Mouse (Mus musculus): ENCODE data around the gene Amn1. TPM values are rescaled to one million over a fixed set of nuclear protein-coding genes. Genes with fewer than 3 reads are reported as not detected.
"Not testable (repeated sequence)": the region's sequence is repeated elsewhere in the genome, so short reads cannot be mapped to it uniquely, and the experiment has no call there.

The Amn1 gene
- polyA plus RNA-seq, 1 experiment: 11.3 TPM

DNA sequence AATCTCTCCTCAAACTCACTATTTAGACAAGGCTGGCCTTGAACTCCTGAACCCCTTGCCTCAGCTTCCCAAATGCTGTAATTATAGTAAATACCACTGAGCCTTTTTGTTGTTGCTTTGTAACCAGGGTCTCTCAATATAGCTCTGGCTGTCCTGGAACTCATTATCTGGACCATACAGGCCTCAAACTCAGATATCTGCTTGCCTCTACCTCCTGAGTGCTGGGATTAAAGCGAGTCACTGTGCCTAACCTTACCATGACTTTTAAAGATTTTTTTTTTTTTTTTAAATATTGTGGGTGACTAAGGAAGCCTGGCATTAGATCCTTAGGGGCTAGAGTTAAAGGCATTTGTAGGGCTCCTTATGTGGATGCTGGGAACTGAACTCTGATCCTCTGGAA lies 4.5 kb downstream of the Amn1 start:
- TF ChIP-seq CTCF (IDR thresholded peaks at IDR 0.05; ENCODE audit: borderline replicate concordance, control insufficient read depth, extremely low read depth, insufficient read depth, low read length, poor library complexity): no peak
- peaks cover 9% of the 10 kb centered on the region for H3K4me1 ChIP-seq (replicated peaks; ENCODE audit: control insufficient read depth, insufficient read depth, low read length)
- no peaks in the 10 kb centered on the region for H3K27me3 ChIP-seq (ENCODE audit: control insufficient read depth, insufficient read depth, low read length)
- no peak overlapping the region; the same call in 1 of the 2 replicates for H3K27ac ChIP-seq (ENCODE audit: control insufficient read depth, insufficient read depth, low read length)
- 100% methylated on average over 1 of the region's 1 CpGs for WGBS
- H3K36me3 ChIP-seq (ENCODE audit: control insufficient read depth, insufficient read depth, low read length): peaks cover 35% of the 10 kb centered on the region
- H3K4me3 ChIP-seq (ENCODE audit: control insufficient read depth, insufficient read depth, low read length): no peak overlapping the region
- no peak for DNase-seq

DNA sequence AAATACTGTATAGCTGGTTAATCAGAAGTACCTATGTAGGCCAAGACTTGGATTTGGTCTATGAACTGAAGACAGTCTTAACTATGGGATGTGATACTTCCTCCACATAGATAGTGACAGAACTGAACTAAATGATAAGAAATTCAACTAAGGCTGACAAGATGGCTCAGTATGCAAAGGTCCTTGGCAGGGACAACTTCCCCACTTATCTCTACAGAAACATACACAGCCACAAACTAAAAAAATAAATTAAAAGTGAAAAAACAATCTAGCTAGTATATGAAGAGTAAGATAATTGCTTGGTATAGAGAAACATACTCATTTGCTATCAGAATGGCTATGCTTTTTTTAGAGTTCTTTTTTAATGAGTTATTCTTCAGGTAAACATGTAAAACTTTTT lies 9.4 kb downstream of the Amn1 start:
- H3K36me3 ChIP-seq (ENCODE audit: control insufficient read depth, insufficient read depth, low read length): peaks cover 62% of the 10 kb centered on the region
- TF ChIP-seq POLR2A (IDR thresholded peaks at IDR 0.05; ENCODE audit: control insufficient read depth, extremely low read depth, insufficient read depth, low read length, poor library complexity) (no peak), CTCF (IDR thresholded peaks at IDR 0.05; ENCODE audit: borderline replicate concordance, control insufficient read depth, extremely low read depth, insufficient read depth, low read length, poor library complexity) (no peak)
- no peak for DNase-seq
- no peak overlapping the region for H3K4me3 ChIP-seq (ENCODE audit: control insufficient read depth, insufficient read depth, low read length)
- no peak overlapping the region for H3K27ac ChIP-seq (ENCODE audit: control insufficient read depth, insufficient read depth, low read length)
- H3K27me3 ChIP-seq (ENCODE audit: control insufficient read depth, insufficient read depth, low read length): no peaks in the 10 kb centered on the region
- H3K4me1 ChIP-seq (replicated peaks; ENCODE audit: control insufficient read depth, insufficient read depth, low read length): peaks cover 3% of the 10 kb centered on the region

DNA sequence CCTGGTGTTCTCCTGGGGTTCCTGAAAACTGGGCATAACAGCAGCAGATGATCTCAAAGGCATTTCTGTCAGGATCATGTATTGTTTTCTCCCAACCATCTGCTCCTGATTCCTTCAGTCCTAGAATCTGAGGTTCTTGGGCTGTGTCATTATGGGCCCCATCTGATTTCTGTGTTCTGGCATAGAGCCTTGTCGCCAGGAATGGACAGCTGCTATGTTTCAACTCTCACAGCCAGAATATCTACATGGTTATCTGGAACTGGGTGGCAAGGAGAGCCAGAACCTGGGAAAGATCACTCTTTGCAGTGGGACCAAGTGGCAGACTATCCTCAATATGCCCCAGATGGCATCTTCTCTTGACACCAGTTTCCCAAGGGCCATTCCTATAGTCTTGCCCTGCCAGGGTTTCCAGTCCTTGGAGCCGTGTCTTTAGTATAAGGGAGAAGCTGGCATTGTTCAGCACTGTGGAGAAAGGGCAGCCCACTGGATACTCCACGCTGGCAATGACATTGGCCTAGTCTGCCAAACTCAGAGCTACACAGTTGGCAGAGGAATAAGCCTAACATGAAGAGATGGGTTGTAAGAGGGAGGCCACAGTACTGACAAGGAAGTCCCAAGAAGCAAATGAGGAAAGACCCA lies 13.5 kb downstream of the Amn1 start:
- Histone ChIP-seq H3K4me3 (ENCODE audit: control insufficient read depth, insufficient read depth, low read length) (no peak overlapping the region), H3K36me3 (ENCODE audit: control insufficient read depth, insufficient read depth, low read length) (peaks cover 37% of the 10 kb centered on the region), H3K4me1 (replicated peaks; ENCODE audit: control insufficient read depth, insufficient read depth, low read length) (no peaks in the 10 kb centered on the region), H3K27me3 (ENCODE audit: control insufficient read depth, insufficient read depth, low read length) (no peaks in the 10 kb centered on the region), H3K27ac (ENCODE audit: control insufficient read depth, insufficient read depth, low read length) (no peak overlapping the region)
- no peak for TF ChIP-seq POLR2A (IDR thresholded peaks at IDR 0.05; ENCODE audit: control insufficient read depth, extremely low read depth, insufficient read depth, low read length, poor library complexity)
- TF ChIP-seq CTCF (IDR thresholded peaks at IDR 0.05; ENCODE audit: borderline replicate concordance, control insufficient read depth, extremely low read depth, insufficient read depth, low read length, poor library complexity): no peak
- no peak for DNase-seq
- 96% methylated on average over 3 of the region's 3 CpGs for WGBS

DNA sequence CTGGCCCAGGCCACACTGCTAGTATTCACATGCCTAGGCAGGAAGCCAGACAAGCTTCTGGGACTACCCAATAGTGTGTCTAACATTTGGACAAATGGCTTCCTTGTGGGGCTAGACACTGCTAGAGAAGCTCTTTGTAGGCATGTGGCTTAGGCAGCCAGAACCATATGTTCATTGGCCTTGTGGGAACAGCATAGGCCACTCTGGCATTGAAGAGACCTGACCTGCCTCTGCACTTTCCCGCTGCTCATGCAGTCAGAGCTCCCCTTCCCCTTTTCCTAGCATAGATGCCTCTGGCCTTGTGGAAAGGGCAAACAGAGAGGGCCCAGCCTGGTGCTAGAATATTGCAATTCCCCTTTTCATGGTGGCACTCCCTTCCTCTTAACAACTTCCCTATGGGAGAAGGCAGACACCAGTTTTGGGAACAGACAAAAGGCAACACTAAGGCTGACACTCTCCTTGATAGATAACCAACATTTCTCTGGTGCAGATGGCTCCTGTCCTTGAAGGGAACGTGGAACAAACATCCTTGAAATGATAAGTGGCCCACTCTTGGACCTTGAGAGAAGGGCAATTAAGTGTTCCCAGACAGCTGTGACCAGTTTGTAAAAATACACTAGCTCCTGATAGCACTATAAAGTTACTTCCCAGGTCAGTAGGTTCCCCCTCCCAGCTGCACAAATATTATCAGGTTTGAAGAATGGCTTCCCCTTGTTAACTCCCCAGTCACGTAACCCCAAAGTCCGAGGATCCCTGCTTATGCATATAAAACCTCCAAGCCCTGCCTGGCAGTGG lies 14.5 kb downstream of the Amn1 start:
- DNase-seq: no peak
- no peak overlapping the region for H3K27ac ChIP-seq (ENCODE audit: control insufficient read depth, insufficient read depth, low read length)
- TF ChIP-seq POLR2A (IDR thresholded peaks at IDR 0.05; ENCODE audit: control insufficient read depth, extremely low read depth, insufficient read depth, low read length, poor library complexity) (no peak), CTCF (IDR thresholded peaks at IDR 0.05; ENCODE audit: borderline replicate concordance, control insufficient read depth, extremely low read depth, insufficient read depth, low read length, poor library complexity) (no peak)
- H3K27me3 ChIP-seq (ENCODE audit: control insufficient read depth, insufficient read depth, low read length): no peaks in the 10 kb centered on the region
- no peaks in the 10 kb centered on the region for H3K4me1 ChIP-seq (replicated peaks; ENCODE audit: control insufficient read depth, insufficient read depth, low read length)
- whole genome bisulfite sequencing: 97% methylated on average over 4 of the region's 4 CpGs
- H3K4me3 ChIP-seq (ENCODE audit: control insufficient read depth, insufficient read depth, low read length): no peak overlapping the region
- peaks cover 29% of the 10 kb centered on the region for H3K36me3 ChIP-seq (ENCODE audit: control insufficient read depth, insufficient read depth, low read length)

DNA sequence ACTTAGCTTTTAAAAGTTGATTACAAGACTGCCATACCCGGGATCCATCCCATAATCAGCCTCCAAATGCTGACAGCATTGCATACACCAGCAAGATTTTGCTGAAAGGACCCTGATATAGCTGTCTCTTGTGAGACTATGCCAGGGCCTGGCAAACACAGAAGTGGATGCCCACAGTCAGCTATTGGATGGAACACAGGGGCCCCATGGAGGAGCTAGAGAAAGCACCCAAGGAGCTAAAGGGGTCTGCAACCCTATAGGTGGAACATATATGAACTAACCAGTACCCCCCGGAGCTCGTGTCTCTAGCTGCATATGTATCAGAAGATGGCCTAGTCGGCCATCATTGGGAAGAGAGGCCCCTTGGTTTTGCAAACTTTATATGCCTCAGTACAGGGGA lies 18.5 kb downstream of the Amn1 start:
- H3K4me1 ChIP-seq (replicated peaks; ENCODE audit: control insufficient read depth, insufficient read depth, low read length); H3K4me3 ChIP-seq (ENCODE audit: control insufficient read depth, insufficient read depth, low read length); H3K27me3 ChIP-seq (ENCODE audit: control insufficient read depth, insufficient read depth, low read length); H3K36me3 ChIP-seq (ENCODE audit: control insufficient read depth, insufficient read depth, low read length); DNase-seq; H3K27ac ChIP-seq (ENCODE audit: control insufficient read depth, insufficient read depth, low read length): not testable (repeated sequence)
- WGBS: 99% methylated on average over 4 of the region's 4 CpGs

DNA sequence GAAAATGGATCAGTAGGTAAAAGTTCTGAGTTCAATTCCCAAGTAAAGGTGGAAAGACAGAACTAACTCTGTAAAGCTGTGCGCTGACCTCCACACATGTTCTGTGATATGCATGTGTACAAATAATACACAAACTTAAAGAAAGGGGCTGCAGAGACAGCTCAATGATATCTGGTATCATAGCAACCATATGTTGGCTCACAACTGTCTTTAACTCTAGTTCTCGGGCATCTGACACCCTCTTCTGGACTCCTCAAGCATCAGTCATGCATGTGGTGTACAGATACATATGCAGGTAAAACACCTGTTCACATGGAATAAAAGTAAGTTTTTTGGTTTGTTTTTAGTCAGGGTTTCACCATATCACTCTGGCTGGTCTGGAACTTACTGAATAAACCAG lies 20.1 kb downstream of the Amn1 start:
- H3K36me3 ChIP-seq (ENCODE audit: control insufficient read depth, insufficient read depth, low read length): peaks cover 9% of the 10 kb centered on the region
- DNase-seq: no peak
- H3K4me1 ChIP-seq (replicated peaks; ENCODE audit: control insufficient read depth, insufficient read depth, low read length): no peaks in the 10 kb centered on the region
- 98% methylated on average over 2 of the region's 2 CpGs for WGBS
- TF ChIP-seq CTCF (IDR thresholded peaks at IDR 0.05; ENCODE audit: borderline replicate concordance, control insufficient read depth, extremely low read depth, insufficient read depth, low read length, poor library complexity): no peak
- no peak overlapping the region for H3K27ac ChIP-seq (ENCODE audit: control insufficient read depth, insufficient read depth, low read length)
- no peak overlapping the region for H3K4me3 ChIP-seq (ENCODE audit: control insufficient read depth, insufficient read depth, low read length)
- H3K27me3 ChIP-seq (ENCODE audit: control insufficient read depth, insufficient read depth, low read length): no peaks in the 10 kb centered on the region

DNA sequence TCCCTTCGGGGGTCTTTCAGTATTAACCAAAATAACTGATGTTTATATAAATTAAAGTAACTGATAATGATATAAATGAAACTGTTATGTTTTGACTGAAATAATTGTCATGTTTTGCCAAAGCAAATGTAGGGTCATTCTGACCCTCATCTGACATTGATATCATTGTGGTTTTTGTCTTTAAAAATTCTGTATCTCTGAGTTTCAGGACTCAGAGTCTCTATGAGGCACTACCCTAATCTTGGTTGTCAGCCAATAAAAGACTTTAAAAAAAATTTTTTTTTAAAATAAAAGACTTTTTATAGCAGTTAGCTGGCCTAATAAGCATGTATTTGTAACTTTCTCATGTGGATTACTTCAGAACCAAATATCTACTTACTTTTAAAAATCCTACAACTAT lies 20.8 kb downstream of the Amn1 start:
- no peak overlapping the region for H3K4me3 ChIP-seq (ENCODE audit: control insufficient read depth, insufficient read depth, low read length)
- TF ChIP-seq POLR2A (IDR thresholded peaks at IDR 0.05; ENCODE audit: control insufficient read depth, extremely low read depth, insufficient read depth, low read length, poor library complexity): no peak
- no peak for TF ChIP-seq CTCF (IDR thresholded peaks at IDR 0.05; ENCODE audit: borderline replicate concordance, control insufficient read depth, extremely low read depth, insufficient read depth, low read length, poor library complexity)
- whole genome bisulfite sequencing: 100% methylated on average over 1 of the region's 1 CpGs
- no peak for DNase-seq
- no peaks in the 10 kb centered on the region for H3K4me1 ChIP-seq (replicated peaks; ENCODE audit: control insufficient read depth, insufficient read depth, low read length)
- H3K27ac ChIP-seq (ENCODE audit: control insufficient read depth, insufficient read depth, low read length): no peak overlapping the region
- H3K27me3 ChIP-seq (ENCODE audit: control insufficient read depth, insufficient read depth, low read length): no peaks in the 10 kb centered on the region
- peaks cover 9% of the 10 kb centered on the region for H3K36me3 ChIP-seq (ENCODE audit: control insufficient read depth, insufficient read depth, low read length)

DNA sequence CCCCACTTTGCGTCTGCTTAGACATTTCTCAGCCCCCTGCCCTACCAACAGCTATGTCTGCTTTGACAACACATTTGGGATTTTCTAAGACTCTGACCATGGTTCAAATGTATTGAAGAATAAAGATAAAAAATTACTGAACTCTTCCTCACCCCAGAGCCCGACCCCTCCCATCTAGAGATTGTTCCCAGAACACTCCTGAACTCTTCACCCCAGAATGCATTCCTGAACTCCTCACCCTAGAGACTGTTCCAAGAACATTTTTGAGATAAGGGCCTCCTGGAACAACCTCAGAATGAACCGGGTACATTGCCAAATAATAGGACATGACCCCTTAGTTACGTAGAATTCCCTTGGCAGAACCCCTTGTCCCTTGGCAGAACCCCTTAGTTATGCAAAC lies 21.5 kb downstream of the Amn1 start:
- H3K27me3 ChIP-seq (ENCODE audit: control insufficient read depth, insufficient read depth, low read length); H3K4me1 ChIP-seq (replicated peaks; ENCODE audit: control insufficient read depth, insufficient read depth, low read length); H3K36me3 ChIP-seq (ENCODE audit: control insufficient read depth, insufficient read depth, low read length); H3K4me3 ChIP-seq (ENCODE audit: control insufficient read depth, insufficient read depth, low read length); DNase-seq; H3K27ac ChIP-seq (ENCODE audit: control insufficient read depth, insufficient read depth, low read length): not testable (repeated sequence)
- WGBS: 97% methylated on average over 4 of the region's 4 CpGs
